Mouse (Mus musculus) forebrain, embryonic 11.5 days (tissue): Measurements from ENCODE around the gene Pitpnm3. TPM values are rescaled to one million over a fixed set of nuclear protein-coding genes. Genes with fewer than 3 reads are reported as not detected.
A peak's percentile ranks its signal among the peaks of the same experiment; 100 is the strongest.

Experiments
- ATAC-seq: fragments of 200-750 bp; cut with Nextera tagmentation; replicated peaks from 2 replicates; pipeline ENCODE4 v1.8.0; 2017; ENCODE audit warnings: moderate TSS enrichment; ENCODE audit not compliant: low FRiP score
- DNase-seq: peaks from one replicate; pipeline ENCODE4 v3.0.0-alpha.2; 2017; ENCODE audit warnings: low spot score
- H3K27ac ChIP-seq: fragments of 300-500 bp; sonication (generic); 2 replicates; pipeline ENCODE4 v1.5.1; 2014; ENCODE audit warnings: low read depth, low read length
- H3K27me3 ChIP-seq: fragments of 300-500 bp; sonication (generic); 2 replicates; pipeline ENCODE4 v1.6.1; 2014; ENCODE audit warnings: mild to moderate bottlenecking, low read length, mixed read lengths; ENCODE audit not compliant: control insufficient read depth, insufficient read depth
- H3K36me3 ChIP-seq: fragments of 300-500 bp; sonication (generic); 2 replicates; pipeline ENCODE4 v1.6.1; 2014; ENCODE audit warnings: mild to moderate bottlenecking, low read length, moderate library complexity, mixed read lengths; ENCODE audit not compliant: control insufficient read depth, insufficient read depth
- H3K4me1 ChIP-seq: fragments of 300-500 bp; sonication (generic); replicated peaks from 2 replicates; pipeline ENCODE4 v1.6.1; 2014; ENCODE audit warnings: low read length, mixed read lengths; ENCODE audit not compliant: control insufficient read depth, insufficient read depth
- H3K4me2 ChIP-seq: fragments of 300-500 bp; sonication (generic); 2 replicates; pipeline ENCODE4 v1.6.1; 2014; ENCODE audit warnings: low read depth, mild to moderate bottlenecking, low read length, moderate library complexity, mixed read lengths; ENCODE audit not compliant: severe bottlenecking
- H3K4me3 ChIP-seq: fragments of 300-500 bp; sonication (generic); 2 replicates; pipeline ENCODE4 v1.5.1; 2014; ENCODE audit warnings: low read depth, low read length
- H3K9ac ChIP-seq: fragments of 300-500 bp; sonication (generic); 2 replicates; pipeline ENCODE4 v1.6.1; 2014; ENCODE audit warnings: low read length
- H3K9me3 ChIP-seq: fragments of 300-500 bp; sonication (generic); 2 replicates; pipeline ENCODE4 v1.6.1; 2016; ENCODE audit warnings: low read length, mixed read lengths; ENCODE audit not compliant: control insufficient read depth
- WGBS: fragments of 180-500 bp; shearing (Covaris S2); extraction: QIAGEN DNeasy Blood & Tissue Kit; methylation state at CpG from one replicate; pipeline ENCODE4 v1.1.7; 2014; 5-methylcytosine and 5-hydroxymethylcytosine counted together
- polyA plus RNA-seq: library from polyadenylated mRNA; unstranded; fragments of >200 nt; fragmentation: Nextera tagmentation; extraction: Ambion mirVana; gene quantifications from 2 replicates; pipeline ENCODE4 v1.2.1, GENCODE M21; 2014

The Pitpnm3 gene
- polyA plus RNA-seq, 1 experiment from 2014 or later = 0.20 TPM

GRCm38 (mm10) chr11:72123531-72123930 lies 12.0 kb downstream of the Pitpnm3 start:
- H3K36me3 ChIP-seq = no peaks in the 10 kb centered on the region
- no peak overlapping the region for H3K4me3 ChIP-seq
- H3K9ac ChIP-seq = no peak overlapping the region
- ATAC-seq = no peak
- no peaks in the 10 kb centered on the region for H3K9me3 ChIP-seq
- H3K27me3 ChIP-seq = no peaks in the 10 kb centered on the region
- H3K4me1 ChIP-seq = no peaks in the 10 kb centered on the region
- H3K27ac ChIP-seq = no peak overlapping the region
- DNase-seq = no peak
- WGBS = 76% methylated on average over 4 of the region's 4 CpGs
- no peak overlapping the region for H3K4me2 ChIP-seq

- 90% methylated on average over 6 of the region's 6 CpGs for WGBS
- Histone ChIP-seq H3K36me3 (no peaks in the 10 kb centered on the region), H3K9me3 (no peaks in the 10 kb centered on the region), H3K27me3 (no peaks in the 10 kb centered on the region), H3K4me3 (no peak overlapping the region), H3K27ac (no peak overlapping the region), H3K4me2 (no peak overlapping the region), H3K4me1 (no peaks in the 10 kb centered on the region), H3K9ac (no peak overlapping the region)
- ATAC-seq (no peak), DNase-seq (no peak)
Measured at GRCm38 (mm10) chr11:72120354-72120753, 15.2 kb downstream of the Pitpnm3 start.

GRCm38 (mm10) chr11:72118630-72119029 lies 16.9 kb downstream of the Pitpnm3 start:
- H3K36me3 ChIP-seq = no peaks in the 10 kb centered on the region
- no peak for DNase-seq
- H3K4me3 ChIP-seq = no peak overlapping the region
- H3K4me1 ChIP-seq = no peaks in the 10 kb centered on the region
- no peak overlapping the region for H3K27ac ChIP-seq
- H3K9me3 ChIP-seq = no peaks in the 10 kb centered on the region
- H3K27me3 ChIP-seq = no peaks in the 10 kb centered on the region
- no peak overlapping the region for H3K9ac ChIP-seq
- WGBS = 89% methylated on average over 3 of the region's 3 CpGs
- no peak overlapping the region for H3K4me2 ChIP-seq
- no peak for ATAC-seq

GRCm38 (mm10) chr11:72113296-72113695 lies 22.3 kb downstream of the Pitpnm3 start:
- WGBS = 69% methylated on average over 4 of the region's 4 CpGs
- no peak overlapping the region for H3K9ac ChIP-seq

GRCm38 (mm10) chr11:72110726-72111125 lies 24.9 kb downstream of the Pitpnm3 start:
- Histone ChIP-seq H3K9ac (no peak overlapping the region), H3K4me2 (no peak overlapping the region), H3K27me3 (no peaks in the 10 kb centered on the region), H3K9me3 (no peaks in the 10 kb centered on the region), H3K4me3 (no peak overlapping the region), H3K4me1 (no peaks in the 10 kb centered on the region), H3K36me3 (no peaks in the 10 kb centered on the region), H3K27ac (no peak overlapping the region)
- DNase-seq = no peak
- ATAC-seq = no peak
- 51% methylated on average over 3 of the region's 3 CpGs for WGBS

More at GRCm38 (mm10) chr11:72113296-72113695, 22.3 kb downstream of the Pitpnm3 start:
- Histone ChIP-seq H3K4me3 (no peak overlapping the region), H3K36me3 (no peaks in the 10 kb centered on the region), H3K9me3 (no peaks in the 10 kb centered on the region), H3K4me2 (no peak overlapping the region), H3K4me1 (no peaks in the 10 kb centered on the region), H3K27me3 (no peaks in the 10 kb centered on the region), H3K27ac (no peak overlapping the region)
- DNase-seq (no peak), ATAC-seq (no peak)

- ATAC-seq (no peak), DNase-seq (no peak)
- no peak overlapping the region for H3K4me3 ChIP-seq
- H3K9ac ChIP-seq = peak overlapping the region; percentile 16; the same call in 1 of the 2 replicates
- H3K4me1 ChIP-seq = no peaks in the 10 kb centered on the region
- H3K36me3 ChIP-seq = no peaks in the 10 kb centered on the region
- H3K9me3 ChIP-seq = no peaks in the 10 kb centered on the region
- WGBS = 71% methylated on average over 8 of the region's 8 CpGs
- H3K27me3 ChIP-seq = no peaks in the 10 kb centered on the region
- no peak overlapping the region for H3K4me2 ChIP-seq
- H3K27ac ChIP-seq = peak overlapping the region; percentile 74
Measured at GRCm38 (mm10) chr11:72104223-72104622, 31.4 kb downstream of the Pitpnm3 start.

GRCm38 (mm10) chr11:72103530-72103929 lies 32.0 kb downstream of the Pitpnm3 start:
- DNase-seq (no peak), ATAC-seq (peak; percentile 71)
- Histone ChIP-seq H3K9me3 (no peaks in the 10 kb centered on the region), H3K4me3 (no peak overlapping the region), H3K4me2 (no peak overlapping the region), H3K27ac (peak overlapping the region; percentile 74; the same call in 1 of the 2 replicates), H3K9ac (peak overlapping the region; percentile 16; the same call in 1 of the 2 replicates), H3K36me3 (no peaks in the 10 kb centered on the region), H3K4me1 (no peaks in the 10 kb centered on the region), H3K27me3 (no peaks in the 10 kb centered on the region)
- WGBS = 38% methylated on average over 7 of the region's 7 CpGs

- Histone ChIP-seq H3K9ac (no peak overlapping the region), H3K27me3 (no peaks in the 10 kb centered on the region), H3K9me3 (no peaks in the 10 kb centered on the region), H3K4me3 (no peak overlapping the region), H3K36me3 (no peaks in the 10 kb centered on the region), H3K27ac (no peak overlapping the region), H3K4me2 (no peak overlapping the region), H3K4me1 (no peaks in the 10 kb centered on the region)
- 90% methylated on average over 4 of the region's 4 CpGs for WGBS
- no peak for ATAC-seq
- DNase-seq = no peak
Measured at GRCm38 (mm10) chr11:72100996-72101395, 34.6 kb downstream of the Pitpnm3 start.

GRCm38 (mm10) chr11:72099181-72099580 lies 36.4 kb downstream of the Pitpnm3 start:
- 85% methylated on average over 4 of the region's 4 CpGs for WGBS
- Histone ChIP-seq H3K9me3 (no peaks in the 10 kb centered on the region), H3K9ac (no peak overlapping the region)

More at GRCm38 (mm10) chr11:72099181-72099580, 36.4 kb downstream of the Pitpnm3 start:
- H3K4me3 ChIP-seq = no peak overlapping the region
- no peak for DNase-seq
- no peaks in the 10 kb centered on the region for H3K27me3 ChIP-seq
- no peaks in the 10 kb centered on the region for H3K4me1 ChIP-seq
- H3K36me3 ChIP-seq = no peaks in the 10 kb centered on the region
- H3K27ac ChIP-seq = no peak overlapping the region
- no peak for ATAC-seq
- no peak overlapping the region for H3K4me2 ChIP-seq
